ENCODE assay signal across 10 mouse cellular contexts in the genomic region with DNA sequence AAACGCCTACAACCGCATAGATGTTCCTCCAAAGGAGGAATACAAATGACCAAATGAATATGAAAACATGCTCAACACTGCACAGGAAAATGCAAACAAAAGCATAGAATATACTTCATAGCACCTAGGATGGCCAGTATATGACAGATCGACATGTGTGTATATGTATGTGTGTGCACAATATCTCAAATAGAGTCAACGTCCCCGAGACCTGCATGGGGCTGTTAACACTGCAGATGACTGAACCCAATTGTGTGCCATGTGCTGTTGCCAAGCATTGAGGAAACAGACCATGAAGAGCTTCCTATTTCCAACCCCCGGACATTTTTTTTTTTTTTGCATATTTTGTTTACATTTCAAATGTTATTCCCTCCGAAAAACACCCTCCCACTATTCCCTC. TPM values are rescaled to one million over a fixed set of nuclear protein-coding genes. Genes with fewer than 3 reads are reported as not detected.
DNase-seq lines count a peak whose midpoint lies in the region; ATAC-seq and TF ChIP-seq lines count a peak whose summit lies in the region.
"Had no signal": no experiment of that assay in that cellular context is flagged by ENCODE, and none has a peak within 500 bp of the region (broad histone marks: within the 10 kb centered on the region; RNA-seq: fewer than 3 reads in every experiment).

No protein-coding gene starts in this region.

- no peaks in the 10 kb centered on the region for H3K9me3 ChIP-seq in heart, embryonic 12.5 days (replicated peaks)
- 0 out of 2 replicates have a peak, but pooled peaks cover 5% of the 10 kb centered on the region for H3K9me3 ChIP-seq in limb, embryonic 13.5 days

- no peak for ATAC-seq in heart, embryonic 12.5 days (ENCODE audit: insufficient number of reproducible peaks, low FRiP score)
- peak; percentile 31; the same call in 1 of the 2 replicates for ATAC-seq in limb, embryonic 13.5 days (ENCODE audit: low FRiP score, low read depth)
- no peak for ATAC-seq in erythroid progenitor cell, adult 5-6 weeks (replicated peaks; ENCODE audit: low FRiP score, poor library complexity, severe bottlenecking)

- no peaks in the 10 kb centered on the region for H3K27me3 ChIP-seq in heart, embryonic 12.5 days (replicated peaks)
- no peaks in the 10 kb centered on the region for H3K27me3 ChIP-seq in limb, embryonic 13.5 days
- H3K27me3 ChIP-seq in small intestine, adult 2 months (ENCODE audit: control insufficient read depth, insufficient read depth, low read length), result no peaks in the 10 kb centered on the region

- peak overlapping the region; percentile 89 for H3K27ac ChIP-seq in heart, embryonic 12.5 days (ENCODE audit: poor library complexity, severe bottlenecking)
- H3K27ac ChIP-seq in limb, embryonic 13.5 days, result peak overlapping the region; percentile 44; the same call in 1 of the 2 replicates
- peak overlapping the region; percentile 71; the same call in 1 of the 2 replicates for H3K27ac ChIP-seq in small intestine, adult 2 months (ENCODE audit: insufficient read depth, low read depth, low read length)

- DNase-seq in heart, adult 18-20 months, result no peak
- DNase-seq in lung, postnatal 25 days (ENCODE audit: low spot score), result peak; percentile 8
- DNase-seq in lung, postnatal 14 days, result no peak
- DNase-seq in left cerebral cortex, adult 11 months (ENCODE audit: low spot score), result no peak
- DNase-seq: gastrocnemius, postnatal 36 days had no signal

- 0 out of 2 replicates have a peak overlapping the region, but pooled peaks have one; percentile 61 for H3K4me2 ChIP-seq in heart, embryonic 12.5 days
- H3K4me2 ChIP-seq in limb, embryonic 13.5 days (replicated peaks), result no peak overlapping the region

- peaks cover 44% of the 10 kb centered on the region for H3K36me3 ChIP-seq in heart, embryonic 12.5 days
- peaks cover 44% of the 10 kb centered on the region for H3K36me3 ChIP-seq in limb, embryonic 13.5 days
- H3K36me3 ChIP-seq in small intestine, adult 2 months (ENCODE audit: control insufficient read depth, insufficient read depth, low read length), result peaks cover 31% of the 10 kb centered on the region

- 30% methylated on average over 7 of the region's 7 CpGs for WGBS in heart, embryonic 12.5 days
- 20% methylated on average over 7 of the region's 7 CpGs for WGBS in limb, embryonic 13.5 days
- WGBS in small intestine, adult 2 months, result 35% methylated on average over 7 of the region's 7 CpGs

- TF ChIP-seq POLR2A in small intestine, adult 2 months (IDR thresholded peaks at IDR 0.05; ENCODE audit: low read depth, low read length), result no peak

- no peak for TF ChIP-seq CTCF in small intestine, adult 2 months (IDR thresholded peaks at IDR 0.05; ENCODE audit: extremely low read depth, insufficient read length, insufficient replicate concordance, low read depth, low read length)

- peaks cover 7% of the 10 kb centered on the region; the same call in 1 of the 2 replicates for H3K4me1 ChIP-seq in heart, embryonic 12.5 days (replicated peaks)
- no peaks in the 10 kb centered on the region for H3K4me1 ChIP-seq in limb, embryonic 13.5 days
- H3K4me1 ChIP-seq in small intestine, adult 2 months (ENCODE audit: control insufficient read depth, insufficient read depth, insufficient read length, low read length), result no peaks in the 10 kb centered on the region

- no peak overlapping the region for H3K9ac ChIP-seq in heart, embryonic 12.5 days
- no peak overlapping the region for H3K9ac ChIP-seq in limb, embryonic 13.5 days

- H3K4me3 ChIP-seq in heart, embryonic 12.5 days, result no peak overlapping the region
- H3K4me3 ChIP-seq in limb, embryonic 13.5 days, result no peak overlapping the region
- no peak overlapping the region for H3K4me3 ChIP-seq in small intestine, adult 2 months (ENCODE audit: low read depth, low read length)
- H3K4me3 ChIP-seq: myocyte had no signal

RNA-seq across cellular contexts. Expression of gene Trappc6b, which starts 20.4 kb away (rescaled TPM):
- 80.4 and 83.2 TPM in 2 replicates for polyA plus RNA-seq in heart, embryonic 12.5 days (2016; fragmentation: Nextera tagmentation; extraction: Ambion mirVana)
- 10 to 100 TPM; 74.0 to 80.0 TPM for total RNA-seq in heart, adult 18-20 months (2021)
- 81.7 and 89.7 TPM in 2 replicates for polyA plus RNA-seq in limb, embryonic 13.5 days (2015; fragmentation: Nextera tagmentation; extraction: Ambion mirVana)
- 30.0 and 56.7 TPM in 2 replicates for polyA plus RNA-seq in small intestine, adult 2 months (2012; rRNA removed)
- total RNA-seq in erythroid progenitor cell, adult 5-6 weeks (2015; ENCODE audit: low replicate concordance), result 57.3 and 74.6 TPM in 2 replicates
- 44.2 and 45.4 TPM in 2 replicates for total RNA-seq in erythroid progenitor cell, adult 5-6 weeks (2017; ENCODE audit: low replicate concordance)

RNA-seq across cellular contexts. Expression of gene Pnn, which starts 25.8 kb away (rescaled TPM):
- 73.4 and 78.0 TPM in 2 replicates for polyA plus RNA-seq in heart, embryonic 12.5 days (2016; fragmentation: Nextera tagmentation; extraction: Ambion mirVana)
- 10 to 100 TPM; 24.4 to 26.9 TPM for total RNA-seq in heart, adult 18-20 months (2021)
- 104 and 118 TPM in 2 replicates for polyA plus RNA-seq in limb, embryonic 13.5 days (2015; fragmentation: Nextera tagmentation; extraction: Ambion mirVana)
- polyA plus RNA-seq in small intestine, adult 2 months (2012; rRNA removed), result 5.2 and 8.9 TPM in 2 replicates
- 62.7 and 66.7 TPM in 2 replicates for total RNA-seq in erythroid progenitor cell, adult 5-6 weeks (2015; ENCODE audit: low replicate concordance)
- 67.9 and 69.1 TPM in 2 replicates for total RNA-seq in erythroid progenitor cell, adult 5-6 weeks (2017; ENCODE audit: low replicate concordance)

RNA-seq across cellular contexts. Expression of gene Gemin2, which starts 27.7 kb away (rescaled TPM):
- 25.4 and 25.9 TPM in 2 replicates for polyA plus RNA-seq in heart, embryonic 12.5 days (2016; fragmentation: Nextera tagmentation; extraction: Ambion mirVana)
- total RNA-seq in heart, adult 18-20 months (2021), result 1 to 10 TPM; 6.0 to 6.1 TPM
- 37.6 and 40.9 TPM in 2 replicates for polyA plus RNA-seq in limb, embryonic 13.5 days (2015; fragmentation: Nextera tagmentation; extraction: Ambion mirVana)
- polyA plus RNA-seq in small intestine, adult 2 months (2012; rRNA removed), result 0.74 and 1.1 TPM in 2 replicates
- total RNA-seq in erythroid progenitor cell, adult 5-6 weeks (2015; ENCODE audit: low replicate concordance), result 12.2 and 14.4 TPM in 2 replicates
- 9.2 and 17.7 TPM in 2 replicates for total RNA-seq in erythroid progenitor cell, adult 5-6 weeks (2017; ENCODE audit: low replicate concordance)

RNA-seq across cellular contexts. Expression of gene Sec23a, which starts 29.0 kb away (rescaled TPM):
- polyA plus RNA-seq in heart, embryonic 12.5 days (2016; fragmentation: Nextera tagmentation; extraction: Ambion mirVana), result 93.0 and 97.1 TPM in 2 replicates
- 10 to 100 TPM; 42.9 to 44.3 TPM for total RNA-seq in heart, adult 18-20 months (2021)
- polyA plus RNA-seq in limb, embryonic 13.5 days (2015; fragmentation: Nextera tagmentation; extraction: Ambion mirVana), result 105 and 111 TPM in 2 replicates
- 9.7 and 26.3 TPM in 2 replicates for polyA plus RNA-seq in small intestine, adult 2 months (2012; rRNA removed)
- total RNA-seq in erythroid progenitor cell, adult 5-6 weeks (2015; ENCODE audit: low replicate concordance), result 6.5 and 15.9 TPM in 2 replicates
- 10.7 and 13.2 TPM in 2 replicates for total RNA-seq in erythroid progenitor cell, adult 5-6 weeks (2017; ENCODE audit: low replicate concordance)

RNA-seq across cellular contexts. Expression of gene Mia2, which starts 54.7 kb away (rescaled TPM):
- 46.2 and 48.5 TPM in 2 replicates for polyA plus RNA-seq in heart, embryonic 12.5 days (2016; fragmentation: Nextera tagmentation; extraction: Ambion mirVana)
- 100 to 1,000 TPM in 1 of 2 experiments, 10 to 100 TPM in 1; 91.4 to 103 TPM for total RNA-seq in heart, adult 18-20 months (2021)
- 63.2 TPM in 2 replicates for polyA plus RNA-seq in limb, embryonic 13.5 days (2015; fragmentation: Nextera tagmentation; extraction: Ambion mirVana)
- 21.9 and 37.8 TPM in 2 replicates for polyA plus RNA-seq in small intestine, adult 2 months (2012; rRNA removed)
- 89.4 and 98.9 TPM in 2 replicates for total RNA-seq in erythroid progenitor cell, adult 5-6 weeks (2015; ENCODE audit: low replicate concordance)
- total RNA-seq in erythroid progenitor cell, adult 5-6 weeks (2017; ENCODE audit: low replicate concordance), result 138 and 233 TPM in 2 replicates

Comparison
In these comparisons a context has a peak if more than half of its experiments do, and no peak if none do; other contexts are left out.
1. RNA of gene Gemin2, which starts 27.7 kb away (polyA plus RNA-seq): 37.6 to 40.9 TPM in limb, embryonic 13.5 days and 25.4 to 25.9 TPM in heart, embryonic 12.5 days; 0.74 to 1.1 TPM in small intestine, adult 2 months; every median in the first group is over 10 times any median in the second.
2. Peak in every context shown above with its lines, with median percentiles within 50 percentile points of each other: H3K27ac ChIP-seq.